Mouse (Mus musculus): ENCODE data around the gene Cx3cr1. TPM values are rescaled to one million over a fixed set of nuclear protein-coding genes. Genes with fewer than 3 reads are reported as not detected.

Cx3cr1 gene
- polyA plus RNA-seq, 1 experiment from 2014 or later, result 7.5 TPM

- Histone ChIP-seq H3K27me3 (no peaks in the 10 kb centered on the region), H3K9me3 (replicated peaks) (no peaks in the 10 kb centered on the region), H3K4me3 (no peak overlapping the region), H3K4me1 (replicated peaks) (no peaks in the 10 kb centered on the region), H3K27ac (no peak overlapping the region), H3K4me2 (no peak overlapping the region), H3K36me3 (no peaks in the 10 kb centered on the region), H3K9ac (no peak overlapping the region)
- no peak for ATAC-seq (replicated peaks; ENCODE audit: insufficient number of reproducible peaks, insufficient read depth, low FRiP score, low read depth)
- 58% methylated on average over 10 of the region's 10 CpGs for WGBS
Measured at GRCm38 (mm10) chr9:119993092-119993844, 76.4 kb downstream of the Cx3cr1 start.

- Histone ChIP-seq H3K27ac (no peak overlapping the region), H3K9ac (no peak overlapping the region), H3K4me3 (no peak overlapping the region), H3K36me3 (no peaks in the 10 kb centered on the region), H3K4me1 (replicated peaks) (no peaks in the 10 kb centered on the region), H3K4me2 (no peak overlapping the region), H3K27me3 (no peaks in the 10 kb centered on the region), H3K9me3 (replicated peaks) (no peaks in the 10 kb centered on the region)
- ATAC-seq (replicated peaks; ENCODE audit: insufficient number of reproducible peaks, insufficient read depth, low FRiP score, low read depth), result no peak
- 27% methylated on average over 5 of the region's 5 CpGs for WGBS
Measured at GRCm38 (mm10) chr9:119991310-119991709, 78.4 kb downstream of the Cx3cr1 start.

GRCm38 (mm10) chr9:119988304-119988703, 81.4 kb downstream of the Cx3cr1 start:
- 56% methylated on average over 7 of the region's 7 CpGs for WGBS
- no peak overlapping the region for H3K4me2 ChIP-seq
- no peaks in the 10 kb centered on the region for H3K27me3 ChIP-seq

GRCm38 (mm10) chr9:119985881-119986574, 83.7 kb downstream of the Cx3cr1 start:
- Histone ChIP-seq H3K4me2 (no peak overlapping the region), H3K36me3 (no peaks in the 10 kb centered on the region), H3K4me3 (no peak overlapping the region), H3K9me3 (replicated peaks) (no peaks in the 10 kb centered on the region), H3K27ac (no peak overlapping the region), H3K27me3 (no peaks in the 10 kb centered on the region), H3K4me1 (replicated peaks) (peaks cover 31% of the 10 kb centered on the region), H3K9ac (no peak overlapping the region)
- WGBS, result 81% methylated on average over 10 of the region's 10 CpGs
- no peak for ATAC-seq (replicated peaks; ENCODE audit: insufficient number of reproducible peaks, insufficient read depth, low FRiP score, low read depth)

More at GRCm38 (mm10) chr9:119988304-119988703, 81.4 kb downstream of the Cx3cr1 start:
- ATAC-seq (replicated peaks; ENCODE audit: insufficient number of reproducible peaks, insufficient read depth, low FRiP score, low read depth), result no peak
- Histone ChIP-seq H3K9ac (no peak overlapping the region), H3K9me3 (replicated peaks) (no peaks in the 10 kb centered on the region), H3K4me1 (replicated peaks) (peaks cover 10% of the 10 kb centered on the region), H3K36me3 (no peaks in the 10 kb centered on the region), H3K27ac (no peak overlapping the region), H3K4me3 (no peak overlapping the region)

GRCm38 (mm10) chr9:119984536-119985011, 85.1 kb downstream of the Cx3cr1 start, which contains the start of gene Csrnp1:
Csrnp1 (minus strand) TSS chr9:119984658.
- ATAC-seq (replicated peaks; ENCODE audit: insufficient number of reproducible peaks, insufficient read depth, low FRiP score, low read depth), result no peak
- H3K27me3 ChIP-seq, result no peaks in the 10 kb centered on the region
- H3K4me2 ChIP-seq, result peak within 1 kb of the TSS; percentile 96
- 12% methylated on average over 14 of the region's 14 CpGs for WGBS
- H3K36me3 ChIP-seq, result no peaks in the 10 kb centered on the region
- H3K9me3 ChIP-seq (replicated peaks), result no peaks in the 10 kb centered on the region
- H3K4me3 ChIP-seq, result peak within 1 kb of the TSS; percentile 89
- H3K27ac ChIP-seq, result peak within 1 kb of the TSS; percentile 98
- peaks cover 45% of the 10 kb centered on the region for H3K4me1 ChIP-seq (replicated peaks)
- H3K9ac ChIP-seq, result peak within 1 kb of the TSS; percentile 88

GRCm38 (mm10) chr9:119983585-119984535, 85.8 kb downstream of the Cx3cr1 start:
- peak overlapping the region; percentile 98 for H3K27ac ChIP-seq
- peak overlapping the region; percentile 89 for H3K4me3 ChIP-seq
- H3K9me3 ChIP-seq (replicated peaks), result no peaks in the 10 kb centered on the region
- peak; percentile 78 for ATAC-seq (replicated peaks; ENCODE audit: insufficient number of reproducible peaks, insufficient read depth, low FRiP score, low read depth)
- peaks cover 52% of the 10 kb centered on the region for H3K4me1 ChIP-seq (replicated peaks)
- peak overlapping the region; percentile 96 for H3K4me2 ChIP-seq
- H3K36me3 ChIP-seq, result no peaks in the 10 kb centered on the region
- no peaks in the 10 kb centered on the region for H3K27me3 ChIP-seq
- H3K9ac ChIP-seq, result peak overlapping the region; percentile 88
- WGBS, result 2% methylated on average over 63 of the region's 79 CpGs

- peak overlapping the region; percentile 98 for H3K27ac ChIP-seq
- no peaks in the 10 kb centered on the region for H3K9me3 ChIP-seq (replicated peaks)
- H3K4me1 ChIP-seq (replicated peaks), result peaks cover 60% of the 10 kb centered on the region
- peak overlapping the region; percentile 96 for H3K4me2 ChIP-seq
- H3K27me3 ChIP-seq, result no peaks in the 10 kb centered on the region
- ATAC-seq (replicated peaks; ENCODE audit: insufficient number of reproducible peaks, insufficient read depth, low FRiP score, low read depth), result no peak
- H3K9ac ChIP-seq, result peak overlapping the region; percentile 88
- no peaks in the 10 kb centered on the region for H3K36me3 ChIP-seq
- peak overlapping the region; percentile 89 for H3K4me3 ChIP-seq
- under 1% methylated on average over 48 of the region's 48 CpGs for WGBS
Measured at GRCm38 (mm10) chr9:119982956-119983551, 86.6 kb downstream of the Cx3cr1 start.

- Histone ChIP-seq H3K4me1 (replicated peaks) (peaks cover 67% of the 10 kb centered on the region), H3K27ac (peak overlapping the region; percentile 98), H3K27me3 (no peaks in the 10 kb centered on the region), H3K4me2 (peak overlapping the region; percentile 96), H3K4me3 (peak overlapping the region; percentile 89), H3K9me3 (replicated peaks) (no peaks in the 10 kb centered on the region), H3K9ac (peak overlapping the region; percentile 88), H3K36me3 (no peaks in the 10 kb centered on the region)
- peak; percentile 18; the same call in 1 of the 2 replicates for ATAC-seq (replicated peaks; ENCODE audit: insufficient number of reproducible peaks, insufficient read depth, low FRiP score, low read depth)
- WGBS, result 2% methylated on average over 11 of the region's 11 CpGs
Measured at GRCm38 (mm10) chr9:119982241-119982811, 87.4 kb downstream of the Cx3cr1 start.

GRCm38 (mm10) chr9:119981183-119982179, 88.2 kb downstream of the Cx3cr1 start:
- H3K9ac ChIP-seq, result peak overlapping the region; percentile 48
- no peaks in the 10 kb centered on the region for H3K36me3 ChIP-seq
- WGBS, result 1% methylated on average over 16 of the region's 16 CpGs
- H3K4me1 ChIP-seq (replicated peaks), result peaks cover 76% of the 10 kb centered on the region
- H3K9me3 ChIP-seq (replicated peaks), result no peaks in the 10 kb centered on the region
- no peaks in the 10 kb centered on the region for H3K27me3 ChIP-seq
- H3K4me2 ChIP-seq, result peak overlapping the region; percentile 96
- peak overlapping the region; percentile 98 for H3K27ac ChIP-seq
- peak overlapping the region; percentile 89 for H3K4me3 ChIP-seq
- ATAC-seq (replicated peaks; ENCODE audit: insufficient number of reproducible peaks, insufficient read depth, low FRiP score, low read depth), result peak; percentile 68
